Mouse (Mus musculus) heart, postnatal 0 days (tissue): ENCODE measurements around the gene Ptprc. TPM values are rescaled to one million over a fixed set of nuclear protein-coding genes. Genes with fewer than 3 reads are reported as not detected.

Source experiments
- ATAC-seq: fragments of 200-750 bp; cut with Nextera tagmentation; 2 replicates; pipeline ENCODE4 v1.8.0; 2017; ENCODE audit warnings: low read depth, moderate number of reproducible peaks, moderate library complexity; ENCODE audit not compliant: insufficient read depth
- DNase-seq: peaks from one replicate; pipeline ENCODE4 v3.0.0-alpha.2; 2016; ENCODE audit warnings: low spot score
- H3K27ac ChIP-seq: fragments of 300-500 bp; sonication (generic); 2 replicates; pipeline ENCODE4 v1.5.1; 2014; ENCODE audit warnings: low read depth, mild to moderate bottlenecking
- H3K27me3 ChIP-seq: fragments of 300-500 bp; sonication (generic); 2 replicates; pipeline ENCODE4 v1.6.1; 2014; ENCODE audit warnings: low read length, mixed read lengths; ENCODE audit not compliant: control insufficient read depth, insufficient read depth
- H3K36me3 ChIP-seq: fragments of 300-500 bp; sonication (generic); replicated peaks from 2 replicates; pipeline ENCODE4 v1.6.1; 2014; ENCODE audit warnings: low read length, mixed read lengths; ENCODE audit not compliant: control insufficient read depth, insufficient read depth
- H3K4me1 ChIP-seq: fragments of 300-500 bp; sonication (generic); 2 replicates; pipeline ENCODE4 v1.6.1; 2014; ENCODE audit warnings: antibody characterized with exemption; ENCODE audit not compliant: control insufficient read depth, insufficient read depth
- H3K4me2 ChIP-seq: fragments of 300-500 bp; sonication (generic); 2 replicates; pipeline ENCODE4 v1.6.1; 2014; ENCODE audit warnings: low read depth, mild to moderate bottlenecking, low read length, moderate library complexity
- H3K4me3 ChIP-seq: fragments of 300-500 bp; sonication (generic); 2 replicates; pipeline ENCODE4 v1.5.1; 2014; ENCODE audit warnings: low read depth, low read length
- H3K9ac ChIP-seq: fragments of 300-500 bp; sonication (generic); replicated peaks from 2 replicates; pipeline ENCODE4 v1.6.1; 2014; ENCODE audit warnings: low read depth, low read length, mixed read lengths
- H3K9me3 ChIP-seq: fragments of 300-500 bp; sonication (generic); replicated peaks from 2 replicates; pipeline ENCODE4 v1.6.1; 2016; ENCODE audit warnings: low read length; ENCODE audit not compliant: control insufficient read depth
- CTCF ChIP-seq: IDR thresholded peaks from 2 replicates; pipeline ENCODE4 v1.5.1; 2016; ENCODE audit warnings: antibody characterized with exemption, control low read depth, low read depth
- EP300 ChIP-seq: IDR thresholded peaks from 2 replicates; pipeline ENCODE4 v1.6.1; 2016; ENCODE audit warnings: antibody characterized with exemption, low read depth
- WGBS: fragments of 180-500 bp; shearing (Covaris S2); extraction: QIAGEN DNeasy Blood & Tissue Kit; methylation state at CpG from one replicate; pipeline ENCODE4 v1.1.7; 2014; 5-methylcytosine and 5-hydroxymethylcytosine counted together
- polyA plus RNA-seq: library from polyadenylated mRNA; unstranded; fragments of >200 nt; fragmentation: Nextera tagmentation; extraction: Ambion mirVana; gene quantifications from 2 replicates; pipeline ENCODE4 v1.2.1, GENCODE M21; 2015
- total RNA-seq: library from RNA; depleted of rRNA; stranded (reverse); fragments of >200 nt; gene quantifications from 2 replicates; pipeline ENCODE4 v1.2.3, GENCODE M21; 2014; ENCODE audit warnings: low replicate concordance; rRNA removed

Ptprc gene
- total RNA-seq (2.3 and 11.1 TPM in 2 replicates), polyA plus RNA-seq (1.2 and 1.7 TPM in 2 replicates)

GRCm38 (mm10) chr1:138175494-138175893 is at the start of gene Ptprc:
Ptprc (minus strand) TSS chr1:138175708.
- ATAC-seq (no peak), DNase-seq (no peak)
- H3K9me3 ChIP-seq = no peaks in the 10 kb centered on the region
- 66% methylated on average over 4 of the region's 4 CpGs for WGBS
- no peak within 1 kb of the TSS; the same call in 1 of the 2 replicates for H3K9ac ChIP-seq
- H3K36me3 ChIP-seq = no peaks in the 10 kb centered on the region
- H3K27ac ChIP-seq = peak within 1 kb of the TSS; percentile 20; the same call in 1 of the 2 replicates
- peak within 1 kb of the TSS; percentile 29; the same call in 1 of the 2 replicates for H3K4me3 ChIP-seq
- H3K27me3 ChIP-seq = no peaks in the 10 kb centered on the region
- no peak for TF ChIP-seq EP300
- TF ChIP-seq CTCF = no peak
- H3K4me2 ChIP-seq = no peak within 1 kb of the TSS
- no peaks in the 10 kb centered on the region for H3K4me1 ChIP-seq

GRCm38 (mm10) chr1:138214736-138215458 is 39.4 kb upstream of the Ptprc start:
- WGBS = 73% methylated on average over 3 of the region's 3 CpGs
- ATAC-seq = no peak
- no peaks in the 10 kb centered on the region for H3K9me3 ChIP-seq

GRCm38 (mm10) chr1:138210387-138211024 is 35.0 kb upstream of the Ptprc start:
- 70% methylated on average over 3 of the region's 3 CpGs for WGBS

More at GRCm38 (mm10) chr1:138214736-138215458, 39.4 kb upstream of the Ptprc start:
- H3K4me3 ChIP-seq = no peak overlapping the region
- no peak overlapping the region for H3K4me2 ChIP-seq
- no peak overlapping the region for H3K9ac ChIP-seq
- DNase-seq = no peak
- H3K4me1 ChIP-seq = no peaks in the 10 kb centered on the region
- H3K27me3 ChIP-seq = no peaks in the 10 kb centered on the region
- no peaks in the 10 kb centered on the region for H3K36me3 ChIP-seq
- TF ChIP-seq CTCF (no peak), EP300 (no peak)
- H3K27ac ChIP-seq = no peak overlapping the region

GRCm38 (mm10) chr1:138209751-138210150 is 34.2 kb upstream of the Ptprc start:
- no peaks in the 10 kb centered on the region for H3K9me3 ChIP-seq
- no peak overlapping the region for H3K4me2 ChIP-seq
- no peaks in the 10 kb centered on the region for H3K4me1 ChIP-seq
- no peak overlapping the region for H3K4me3 ChIP-seq
- no peak for DNase-seq
- 74% methylated on average over 3 of the region's 3 CpGs for WGBS
- no peaks in the 10 kb centered on the region for H3K27me3 ChIP-seq
- no peak overlapping the region for H3K9ac ChIP-seq
- H3K27ac ChIP-seq = no peak overlapping the region
- ATAC-seq = no peak
- no peaks in the 10 kb centered on the region for H3K36me3 ChIP-seq
- TF ChIP-seq EP300 (no peak), CTCF (no peak)

More at GRCm38 (mm10) chr1:138210387-138211024, 35.0 kb upstream of the Ptprc start:
- Histone ChIP-seq H3K4me2 (no peak overlapping the region), H3K9ac (no peak overlapping the region), H3K4me3 (no peak overlapping the region), H3K4me1 (no peaks in the 10 kb centered on the region), H3K27me3 (no peaks in the 10 kb centered on the region), H3K27ac (no peak overlapping the region), H3K36me3 (no peaks in the 10 kb centered on the region), H3K9me3 (no peaks in the 10 kb centered on the region)
- TF ChIP-seq EP300 (no peak), CTCF (no peak)
- no peak for ATAC-seq
- no peak for DNase-seq

GRCm38 (mm10) chr1:138206041-138206440 is 30.5 kb upstream of the Ptprc start:
- H3K4me1 ChIP-seq = no peaks in the 10 kb centered on the region
- DNase-seq (no peak), ATAC-seq (no peak)
- no peak overlapping the region for H3K27ac ChIP-seq
- WGBS = 69% methylated on average over 7 of the region's 7 CpGs
- H3K9ac ChIP-seq = no peak overlapping the region
- TF ChIP-seq EP300 (no peak), CTCF (no peak)
- H3K27me3 ChIP-seq = no peaks in the 10 kb centered on the region
- H3K4me2 ChIP-seq = no peak overlapping the region
- no peak overlapping the region for H3K4me3 ChIP-seq
- no peaks in the 10 kb centered on the region for H3K9me3 ChIP-seq
- H3K36me3 ChIP-seq = no peaks in the 10 kb centered on the region
